Mouse (Mus musculus) cerebellum, adult 2 months (tissue): ENCODE measurements around the gene Tbck. TPM values are rescaled to one million over a fixed set of nuclear protein-coding genes. Genes with fewer than 3 reads are reported as not detected.

Experiments
- DNase-seq, 2 experiments: peaks; one replicate each; pipeline ENCODE4 v3.0.0; 2021
- H3K27ac ChIP-seq: fragments of 200-500 bp; 2 replicates; pipeline ENCODE4 v1.5.1; 2012; ENCODE audit warnings: low read length, control low read depth, inconsistent platforms; ENCODE audit not compliant: insufficient read depth
- H3K27me3 ChIP-seq: fragments of 200-500 bp; 2 replicates; pipeline ENCODE4 v1.6.1; 2012; ENCODE audit warnings: inconsistent platforms, mild to moderate bottlenecking, low read length, moderate library complexity; ENCODE audit not compliant: control insufficient read depth, insufficient read depth
- H3K4me1 ChIP-seq: fragments of 200-500 bp; 2 replicates; pipeline ENCODE4 v1.6.1; 2011; ENCODE audit warnings: low read length; ENCODE audit not compliant: control insufficient read depth, insufficient read depth
- H3K4me3 ChIP-seq: fragments of 200-500 bp; replicated peaks from 2 replicates; pipeline ENCODE3; 2011; ENCODE audit warnings: mild to moderate bottlenecking, low read depth, low read length, control low read depth; ENCODE audit not compliant: insufficient read depth
- CTCF ChIP-seq: fragments of 200-500 bp; IDR thresholded peaks from 2 replicates; pipeline ENCODE4 v1.5.1; 2011; ENCODE audit warnings: low read depth, mild to moderate bottlenecking, control low read depth, low read length, moderate library complexity, borderline replicate concordance; ENCODE audit not compliant: insufficient read depth
- POLR2A ChIP-seq: fragments of 200-500 bp; IDR thresholded peaks from 2 replicates; pipeline ENCODE4 v1.6.1; 2011; ENCODE audit warnings: low read length, control low read depth, borderline replicate concordance; ENCODE audit not compliant: insufficient read depth
- WGBS: fragments of 180-500 bp; shearing (Covaris S2); methylation state at CpG from one replicate; pipeline ENCODE4 v1.1.7; 2018; 5-methylcytosine and 5-hydroxymethylcytosine counted together
- polyA plus RNA-seq: library from polyadenylated mRNA; depleted of rRNA; stranded (reverse); fragments of >200 nt; gene quantifications from 2 replicates; pipeline ENCODE4 v1.2.3, GENCODE M21; 2012

Gene Tbck
- polyA plus RNA-seq, 1 experiment: 8.6 TPM

DNA sequence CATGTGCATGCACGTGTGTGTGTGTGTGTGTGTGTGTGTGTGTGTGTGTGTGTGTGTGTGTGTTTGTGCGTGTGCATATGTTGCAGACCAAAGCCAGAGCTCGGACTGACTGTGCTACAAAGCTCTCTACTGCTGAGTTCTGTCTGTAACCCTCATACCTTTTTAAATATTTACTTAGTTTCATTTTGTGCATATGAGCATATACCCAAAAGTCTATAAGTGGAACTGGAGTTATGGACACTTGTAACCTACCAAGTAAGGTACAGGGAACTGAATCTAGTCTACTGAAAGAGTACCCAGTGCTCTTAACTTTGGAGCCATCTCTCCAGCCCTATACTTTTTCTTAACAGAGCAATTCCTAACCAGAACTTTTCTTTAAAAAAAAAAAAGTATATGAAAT is 118.0 kb downstream of the Tbck start:
- Histone ChIP-seq H3K4me1 (no peaks in the 10 kb centered on the region), H3K27ac (no peak overlapping the region), H3K4me3 (no peak overlapping the region), H3K27me3 (no peaks in the 10 kb centered on the region)
- DNase-seq: no peak
- TF ChIP-seq CTCF (no peak), POLR2A (no peak)
- 90% methylated on average over 3 of the region's 3 CpGs for WGBS

DNA sequence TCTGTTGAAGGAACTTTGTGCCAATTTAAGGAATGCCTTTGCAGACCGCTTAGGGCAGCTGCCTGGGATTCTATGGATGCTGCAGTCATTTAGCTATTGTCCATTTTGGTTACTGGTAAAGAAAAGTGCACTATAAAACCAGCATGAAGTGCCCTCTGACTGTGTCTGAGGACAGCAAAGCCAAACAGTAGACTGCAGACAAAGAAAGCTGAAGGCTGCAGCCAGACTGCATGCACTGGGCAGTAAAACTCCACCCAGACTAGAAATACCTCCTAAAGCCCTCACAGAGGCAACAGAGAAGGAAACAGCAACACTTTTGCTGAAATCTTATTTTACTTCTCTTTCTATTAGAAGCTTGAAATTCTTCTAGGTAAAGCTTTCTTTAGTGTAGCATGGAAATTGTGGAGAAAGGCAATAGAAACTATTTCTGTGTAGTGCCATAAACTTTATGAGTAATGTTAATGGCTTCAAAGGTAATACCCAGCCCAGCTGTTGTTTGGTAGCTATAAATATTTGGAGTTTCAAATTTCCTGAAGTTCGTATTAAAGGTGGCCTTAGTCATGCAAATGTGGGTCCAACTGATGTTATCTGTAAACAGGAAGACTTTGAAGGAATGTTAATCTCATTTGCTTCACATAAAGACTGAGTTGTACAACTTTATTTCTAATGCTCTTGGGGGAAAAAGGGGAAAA is 124.1 kb downstream of the Tbck start:
- 89% methylated on average over 2 of the region's 2 CpGs for WGBS
- DNase-seq: no peak
- H3K27ac ChIP-seq: no peak overlapping the region

DNA sequence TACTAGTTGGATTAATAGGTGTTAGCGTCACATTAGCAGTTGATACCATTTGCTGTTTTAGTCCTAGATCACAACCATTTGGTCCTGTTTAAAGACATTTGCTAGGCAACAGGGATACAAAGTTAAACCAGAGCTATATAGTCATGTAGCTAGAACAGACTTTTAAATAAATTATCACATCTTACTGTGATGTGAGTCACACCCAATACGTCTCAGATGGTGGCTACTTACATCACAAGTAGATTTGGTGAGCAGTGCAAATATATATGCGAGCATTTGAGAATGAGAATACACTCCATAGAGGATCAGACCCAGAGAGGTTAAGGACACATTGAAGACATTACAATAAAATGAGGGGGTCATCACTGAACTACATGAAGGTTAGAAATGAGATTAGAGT is 125.0 kb downstream of the Tbck start:
- H3K27me3 ChIP-seq: no peaks in the 10 kb centered on the region
- no peak overlapping the region for H3K27ac ChIP-seq
- 94% methylated on average over 3 of the region's 3 CpGs for WGBS
- no peaks in the 10 kb centered on the region for H3K4me1 ChIP-seq
- no peak overlapping the region for H3K4me3 ChIP-seq
- DNase-seq: no peak
- TF ChIP-seq POLR2A (no peak), CTCF (no peak)

More for the DNA sequence above, 124.1 kb downstream of the Tbck start:
- Histone ChIP-seq H3K27me3 (no peaks in the 10 kb centered on the region), H3K4me3 (no peak overlapping the region), H3K4me1 (no peaks in the 10 kb centered on the region)
- TF ChIP-seq POLR2A (no peak), CTCF (no peak)

DNA sequence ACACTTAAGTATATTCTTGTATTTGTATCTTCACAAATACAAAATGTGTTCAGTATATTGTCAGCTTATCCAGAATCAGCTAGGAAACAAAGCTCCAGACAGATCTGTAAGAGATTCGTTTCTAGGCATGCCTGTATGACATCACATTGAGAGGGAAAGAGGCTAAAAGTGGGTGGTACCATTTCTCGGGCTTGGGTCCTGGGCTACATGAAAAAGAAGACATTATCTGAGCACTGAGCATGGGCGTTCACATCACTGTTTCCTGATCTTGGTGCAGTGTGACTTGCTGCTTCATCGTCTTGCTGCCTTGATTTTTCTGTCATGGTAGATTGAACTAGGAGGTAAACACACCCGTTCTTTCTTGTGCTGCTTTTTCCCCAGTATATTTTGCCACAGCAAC is 127.8 kb downstream of the Tbck start:
- WGBS: 75% methylated on average over 5 of the region's 5 CpGs
- Histone ChIP-seq H3K27me3 (no peaks in the 10 kb centered on the region), H3K4me3 (no peak overlapping the region), H3K27ac (no peak overlapping the region), H3K4me1 (no peaks in the 10 kb centered on the region)
- no peak for DNase-seq
- TF ChIP-seq CTCF (no peak), POLR2A (no peak)

DNA sequence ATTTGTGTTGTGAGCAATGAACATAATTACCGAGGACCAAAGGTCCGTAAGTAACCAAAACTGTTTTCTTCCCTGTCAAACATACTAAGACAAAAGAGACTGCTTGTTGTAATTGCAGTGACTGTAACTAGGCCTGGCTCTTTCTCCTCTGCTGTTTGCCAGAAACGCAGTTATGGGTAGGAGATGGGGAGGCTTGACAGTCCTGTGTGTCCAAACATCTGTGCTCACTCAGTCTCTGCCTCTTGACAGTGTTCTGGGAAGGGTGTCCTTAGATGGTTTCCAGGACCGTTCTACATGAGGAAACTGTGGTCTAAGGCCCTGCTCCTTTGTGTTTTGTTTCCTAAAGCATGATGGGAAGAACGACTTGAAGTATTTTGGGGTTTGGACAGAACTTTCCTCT is 128.4 kb downstream of the Tbck start:
- DNase-seq: no peak
- no peak overlapping the region for H3K27ac ChIP-seq
- no peak overlapping the region for H3K4me3 ChIP-seq
- no peaks in the 10 kb centered on the region for H3K4me1 ChIP-seq
- 76% methylated on average over 5 of the region's 5 CpGs for WGBS
- TF ChIP-seq POLR2A (no peak), CTCF (no peak)
- H3K27me3 ChIP-seq: no peaks in the 10 kb centered on the region

DNA sequence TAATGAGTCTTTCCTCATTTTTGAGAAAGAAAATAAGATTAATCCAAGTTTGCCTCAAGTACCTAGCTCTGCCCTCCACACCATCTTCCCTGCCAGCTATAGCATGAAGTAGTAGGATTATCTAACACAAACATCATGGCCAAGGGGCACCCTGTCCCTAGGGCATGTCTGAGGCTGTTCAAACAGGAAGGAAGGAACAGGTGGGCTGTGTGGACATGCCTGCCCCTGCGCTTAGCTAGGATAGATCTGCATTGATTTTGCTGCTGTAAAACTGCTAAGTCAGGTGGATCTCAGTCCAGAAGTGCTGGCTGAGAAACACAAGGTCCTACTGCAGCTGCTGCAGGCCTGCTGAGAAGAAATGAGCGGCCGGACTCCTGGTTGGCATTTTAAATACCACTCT is 129.2 kb downstream of the Tbck start:
- Histone ChIP-seq H3K4me1 (no peaks in the 10 kb centered on the region), H3K27ac (no peak overlapping the region), H3K27me3 (no peaks in the 10 kb centered on the region), H3K4me3 (no peak overlapping the region)
- DNase-seq: no peak
- TF ChIP-seq POLR2A (no peak), CTCF (no peak)
- 82% methylated on average over 3 of the region's 3 CpGs for WGBS

DNA sequence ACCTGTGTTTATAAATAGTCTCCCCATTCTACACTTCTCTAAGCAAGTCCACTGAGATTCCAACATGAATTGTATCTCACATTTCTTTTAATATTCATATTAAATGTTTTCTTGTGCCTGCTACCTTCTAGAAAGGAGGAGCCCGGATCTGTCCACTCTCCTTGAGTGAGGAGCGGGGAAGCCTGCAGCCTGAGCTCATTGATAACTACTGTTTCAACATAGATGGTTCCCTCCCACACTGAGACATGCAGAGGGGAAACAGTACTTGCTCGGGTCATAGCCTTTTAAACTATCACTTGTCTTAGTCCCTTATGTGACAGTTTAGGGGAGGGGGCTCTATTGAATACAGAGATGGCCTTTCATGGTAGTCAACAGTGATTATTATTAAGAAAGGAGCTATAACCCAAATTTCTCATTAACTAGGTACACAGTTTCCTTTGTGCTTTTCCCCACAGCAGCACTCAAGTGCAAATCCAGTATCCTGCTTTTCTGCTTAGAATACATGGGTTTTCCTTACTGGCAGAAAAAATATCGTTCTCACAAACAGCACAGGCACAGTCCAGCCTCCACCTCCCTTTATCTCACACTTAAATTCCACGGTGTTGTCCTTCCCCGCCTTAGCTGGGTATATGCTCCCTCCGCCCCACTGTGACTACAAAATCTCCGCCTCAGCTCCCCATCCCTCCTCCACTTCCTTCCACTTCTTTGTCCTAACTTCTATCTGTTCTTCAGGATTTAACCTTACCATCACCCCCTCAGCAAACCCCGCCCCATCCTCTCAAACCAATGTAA is 130.0 kb downstream of the Tbck start:
- WGBS: 89% methylated on average over 9 of the region's 9 CpGs
- Histone ChIP-seq H3K27ac (no peak overlapping the region), H3K4me1 (no peaks in the 10 kb centered on the region), H3K27me3 (no peaks in the 10 kb centered on the region), H3K4me3 (no peak overlapping the region)
- DNase-seq: no peak
- TF ChIP-seq POLR2A (no peak), CTCF (no peak)
